Mouse (Mus musculus) left cerebral cortex, adult 8-10 months (tissue): ENCODE data around the gene Abcb8. TPM values are rescaled to one million over a fixed set of nuclear protein-coding genes. Genes with fewer than 3 reads are reported as not detected.

Source experiments
- DNase-seq, 2 experiments: peaks; one replicate each; pipeline ENCODE4 v3.0.0; 2022; ENCODE audit warnings: low spot score in 2 of 2
- total RNA-seq, 4 experiments: library from RNA; stranded (reverse); gene quantifications; 2 replicates each; pipeline ENCODE4 v1.2.4; 2022

Gene Abcb8
- 10 to 100 TPM; 54.5 to 65.4 (median 58.7) TPM for total RNA-seq

DNA sequence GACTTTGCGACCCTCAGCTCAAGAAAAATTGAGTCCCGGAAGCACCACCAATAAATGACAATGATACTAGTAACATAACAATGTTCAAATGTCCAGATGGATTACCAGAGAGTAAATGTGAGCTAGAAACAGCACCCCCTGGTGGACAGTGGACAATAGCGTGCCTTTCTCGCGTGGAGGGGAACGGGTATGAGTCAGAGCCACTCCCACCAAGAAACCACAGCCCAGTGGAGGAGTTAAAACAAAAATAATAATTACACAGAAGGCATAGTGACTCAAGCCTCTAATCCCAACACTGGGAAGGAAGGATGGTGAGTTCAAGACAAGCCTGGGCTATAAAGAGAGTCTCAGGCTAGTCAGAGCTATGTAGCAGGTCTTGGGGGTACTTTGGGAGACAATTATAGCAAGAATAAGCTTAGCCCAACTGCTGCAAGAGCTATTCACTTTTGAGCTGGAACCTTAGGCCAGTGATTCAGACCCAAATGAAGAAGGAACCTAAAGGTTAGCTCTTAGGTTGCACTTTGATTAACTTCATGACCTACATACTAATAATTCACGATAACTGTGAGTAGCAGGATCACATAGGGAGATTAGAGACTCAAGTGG, at the start of gene Abcb8:
Gene Abcb8, plus strand, starts transcription at position 272 of the 606 bp plus-strand sequence.
- DNase-seq = peak; percentile 51 to 83

- no peak for DNase-seq
Observed at GRCm38 (mm10) chr5:24343977-24344436, 49.5 kb upstream of the Abcb8 start.

DNA sequence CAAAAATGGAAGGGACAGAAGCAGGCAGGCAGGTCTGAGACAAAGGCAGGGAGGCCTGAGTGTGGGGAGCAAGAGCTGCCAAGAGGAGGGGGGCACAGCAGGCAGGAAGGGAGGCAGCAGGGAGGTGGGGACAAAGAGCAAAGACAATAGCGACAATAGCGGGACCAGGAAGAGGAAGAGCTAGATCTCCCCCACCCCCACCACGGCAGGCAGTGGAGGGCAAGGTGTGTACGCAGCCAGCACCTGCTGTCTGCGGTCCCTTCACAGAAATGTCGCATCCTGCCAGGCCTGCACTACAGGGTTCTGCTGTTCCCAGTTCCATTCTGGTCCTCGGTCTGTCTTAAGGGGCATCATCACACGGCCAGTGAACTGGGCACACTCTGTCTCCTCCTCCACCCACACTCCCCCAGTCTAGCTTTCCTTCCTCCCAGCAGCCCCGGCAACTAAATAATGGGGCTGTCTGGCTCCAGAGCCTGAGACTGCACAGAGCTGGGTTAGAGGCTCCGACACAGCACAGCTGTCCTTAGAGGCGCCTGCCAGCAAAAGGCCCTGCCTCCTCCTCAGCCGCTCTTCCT, 48.9 kb upstream of the Abcb8 start:
- no peak for DNase-seq

DNA sequence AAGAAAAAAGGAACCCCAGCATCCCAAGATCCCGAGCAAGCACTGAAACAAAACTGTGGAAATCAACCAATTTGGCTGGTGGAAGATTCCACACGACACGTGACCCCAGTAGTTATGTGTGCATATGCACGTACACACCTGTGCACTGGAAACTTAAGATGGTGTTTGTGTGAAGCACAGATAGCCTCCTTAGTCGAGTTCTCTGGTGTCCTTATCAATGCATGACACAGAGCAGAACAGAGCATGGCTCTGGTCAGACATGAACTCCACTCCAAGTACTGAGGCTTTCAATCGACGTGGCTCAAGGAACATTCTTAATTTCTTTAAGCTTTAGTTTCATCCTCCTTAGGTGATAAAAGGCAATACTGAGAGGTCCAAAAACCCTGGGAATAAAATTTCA, 47.1 kb upstream of the Abcb8 start:
- no peak for DNase-seq

DNA sequence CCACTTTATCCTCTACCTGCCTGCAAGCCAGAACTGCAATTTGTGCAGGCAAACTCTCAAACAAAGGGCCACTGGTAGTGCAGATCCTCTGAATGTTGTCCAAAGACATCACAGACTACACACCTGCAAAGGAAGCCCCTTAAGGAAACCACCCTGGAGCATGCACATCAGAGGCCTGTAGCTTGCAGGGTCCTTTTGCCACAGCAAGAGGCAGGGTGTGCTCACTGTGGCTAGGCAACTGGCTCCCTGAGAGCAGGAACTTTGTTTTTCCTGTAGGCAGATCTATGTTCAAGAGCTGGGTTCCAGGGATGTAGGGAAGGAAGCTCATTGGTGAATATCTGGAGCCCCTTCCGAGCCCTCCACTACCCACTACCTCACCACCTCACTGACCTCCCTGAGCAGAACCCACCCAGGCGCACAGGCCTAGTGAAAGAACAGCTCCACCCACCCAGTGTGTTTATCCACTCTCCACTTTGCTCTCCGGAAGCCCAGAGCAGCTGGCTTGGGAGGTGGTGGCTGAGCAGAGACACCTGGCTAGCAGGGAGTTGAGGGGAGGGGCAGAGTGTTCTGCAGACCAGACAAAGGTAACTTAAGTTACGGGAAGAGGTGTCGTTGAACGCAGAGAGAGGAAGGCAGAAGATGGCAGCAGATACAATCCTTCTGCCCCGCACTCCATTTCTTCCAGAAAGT, 46.1 kb upstream of the Abcb8 start:
- no peak for DNase-seq

DNA sequence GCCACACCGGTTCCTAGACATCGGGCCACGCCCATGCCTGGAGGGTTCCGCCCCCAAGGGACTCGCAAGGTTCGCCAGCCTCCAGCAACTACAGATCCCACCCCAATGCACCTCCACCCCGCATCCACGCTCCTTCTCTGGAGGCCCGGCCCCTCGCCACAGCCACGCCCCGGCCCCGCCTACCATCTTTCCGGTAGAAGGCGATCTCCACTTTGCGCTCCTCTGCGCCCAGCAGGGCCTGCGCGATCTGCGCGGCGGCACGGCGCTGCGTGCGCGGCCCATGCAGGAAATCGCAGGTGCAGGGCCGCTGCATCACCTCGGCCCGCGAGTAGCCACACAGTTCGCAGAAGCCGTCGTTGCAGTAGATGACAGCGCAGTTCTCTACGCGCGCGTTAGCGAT, 45.3 kb upstream of the Abcb8 start:
- peak; percentile 53 to 55 for DNase-seq

DNA sequence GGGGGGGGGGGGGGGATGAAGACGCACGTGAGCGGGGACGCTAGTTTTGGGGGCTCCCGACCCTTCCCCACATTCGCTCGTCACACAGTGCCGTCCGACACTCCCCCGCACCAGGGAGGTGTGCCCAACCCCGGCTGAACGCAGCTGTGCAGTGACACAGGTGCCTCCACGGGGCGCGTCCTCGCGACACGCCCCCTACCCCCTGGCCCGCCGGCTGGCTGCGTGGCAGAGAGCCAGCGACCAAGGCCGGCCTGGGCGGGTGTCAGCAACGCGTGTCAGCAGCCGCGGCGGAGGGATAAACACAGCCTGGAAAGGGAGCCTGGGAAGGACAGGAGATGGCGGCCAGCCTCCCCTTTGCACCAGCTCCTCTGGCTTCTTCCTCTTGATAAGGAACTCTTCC, 44.9 kb upstream of the Abcb8 start:
- no peak for DNase-seq

- no peak for DNase-seq
Observed at GRCm38 (mm10) chr5:24350073-24350472, 43.4 kb upstream of the Abcb8 start.

DNA sequence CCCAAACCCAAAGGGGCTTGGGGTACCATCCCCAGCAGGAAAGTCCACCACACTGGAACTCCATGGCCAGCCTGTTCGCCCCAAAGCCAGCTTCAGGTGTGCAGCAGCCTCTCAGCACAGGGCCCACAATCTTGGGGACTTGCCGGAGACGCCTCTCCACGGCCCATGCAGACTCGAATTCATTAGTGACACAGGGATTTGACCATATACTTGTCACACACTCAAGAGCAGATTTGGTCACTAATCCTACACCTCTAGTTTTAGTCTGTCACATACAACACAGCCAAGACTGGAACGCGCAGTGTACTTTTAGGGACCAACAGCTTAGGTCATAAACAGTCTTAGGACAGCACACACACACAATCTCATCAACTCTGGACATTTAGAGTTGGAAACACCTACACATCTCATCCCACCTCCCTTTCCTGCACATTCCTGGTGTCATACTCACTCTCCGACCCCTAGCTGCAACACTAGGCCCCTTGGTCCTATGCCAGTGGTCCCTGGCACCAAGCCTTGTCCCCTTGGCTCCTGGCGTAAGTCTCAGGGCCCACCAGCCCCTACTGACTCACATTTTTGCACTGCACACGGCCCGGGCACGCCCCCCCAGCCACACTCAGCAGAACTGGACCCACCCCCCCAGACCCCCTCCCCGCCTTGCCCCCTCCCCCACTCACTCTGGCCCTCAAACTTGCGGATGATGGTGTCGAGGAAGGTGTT, 42.8 kb upstream of the Abcb8 start:
- no peak for DNase-seq

DNA sequence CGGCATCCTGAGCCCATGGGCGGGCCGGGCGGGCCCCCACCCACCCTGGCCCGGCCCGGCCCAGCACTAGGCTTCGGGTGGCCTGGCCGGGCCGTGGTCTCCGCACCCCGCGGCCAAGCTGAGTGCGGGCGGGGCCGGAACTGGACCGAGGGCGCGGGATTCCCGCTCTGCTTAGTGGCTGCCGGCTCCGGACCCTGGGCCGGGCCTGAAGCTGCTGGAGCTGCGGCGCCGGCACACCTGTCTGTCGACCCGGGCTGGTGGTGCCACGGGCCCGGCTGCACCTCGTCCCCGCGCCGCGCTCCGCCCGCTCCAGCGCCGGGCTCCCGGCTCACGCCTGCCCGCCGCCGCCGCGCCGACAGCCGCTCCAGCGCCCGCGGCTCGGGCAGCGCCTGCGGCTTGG, 42.2 kb upstream of the Abcb8 start, which contains the start of gene Kcnh2:
Gene Kcnh2, minus strand, starts transcription at position 327 of the 400 bp plus-strand sequence.
- no peak for DNase-seq

GRCm38 (mm10) chr5:24351701-24352171, 41.7 kb upstream of the Abcb8 start:
- peak; percentile 74 to 81 for DNase-seq

DNA sequence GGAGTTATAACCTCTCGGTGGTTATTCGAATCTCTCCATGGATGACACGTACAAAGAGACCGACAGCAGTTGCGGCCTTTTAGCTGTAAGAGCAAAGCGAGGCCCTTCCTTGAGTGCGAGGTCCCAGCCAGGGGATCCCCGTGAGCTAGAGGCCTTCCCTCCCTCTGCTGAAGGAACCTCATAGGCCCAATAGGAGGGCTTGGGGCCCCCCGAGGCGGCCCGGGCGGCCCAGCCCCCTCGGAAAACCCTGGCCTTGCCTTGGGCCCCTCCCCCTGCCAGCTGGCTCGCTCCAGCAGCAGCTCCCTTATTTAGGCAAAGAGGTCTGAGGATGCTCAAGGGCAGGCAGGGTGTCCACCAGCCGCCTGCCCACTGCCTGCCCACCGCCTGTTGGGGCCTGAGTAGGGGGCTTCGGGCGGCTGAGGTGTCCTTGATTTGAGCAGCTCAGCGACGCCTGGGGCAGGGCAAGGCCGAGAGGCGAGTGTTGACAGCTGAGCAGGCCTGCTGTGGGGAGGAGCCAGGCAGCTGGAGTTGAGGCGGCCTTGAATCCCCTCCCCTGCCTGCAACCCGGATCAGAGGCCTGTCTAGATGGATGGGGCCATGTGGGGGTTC, 41.1 kb upstream of the Abcb8 start:
- no peak for DNase-seq

- no peak for DNase-seq
Observed at GRCm38 (mm10) chr5:24353327-24353726, 40.1 kb upstream of the Abcb8 start.

DNA sequence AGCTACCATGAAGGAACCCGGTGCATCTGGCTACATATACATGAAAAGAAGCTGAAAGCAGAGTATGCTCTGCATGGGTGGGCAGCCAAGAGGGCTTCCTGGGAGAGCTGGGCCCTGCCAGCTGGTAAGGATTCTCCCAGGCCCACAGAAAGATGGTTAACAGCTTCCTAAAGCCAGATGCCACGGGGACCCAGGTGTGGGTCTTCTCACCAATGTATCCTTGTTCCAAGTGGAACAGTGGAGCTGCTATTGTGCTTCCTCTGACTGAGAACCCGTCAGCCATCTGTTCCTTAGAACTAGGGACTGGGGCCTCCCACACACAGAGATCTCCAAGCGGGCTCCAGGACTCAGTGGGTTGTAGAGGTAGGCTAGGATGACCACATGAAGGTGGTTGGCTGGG, 36.7 kb upstream of the Abcb8 start:
- DNase-seq = peak in 1 of 2 experiments; percentile 50

DNA sequence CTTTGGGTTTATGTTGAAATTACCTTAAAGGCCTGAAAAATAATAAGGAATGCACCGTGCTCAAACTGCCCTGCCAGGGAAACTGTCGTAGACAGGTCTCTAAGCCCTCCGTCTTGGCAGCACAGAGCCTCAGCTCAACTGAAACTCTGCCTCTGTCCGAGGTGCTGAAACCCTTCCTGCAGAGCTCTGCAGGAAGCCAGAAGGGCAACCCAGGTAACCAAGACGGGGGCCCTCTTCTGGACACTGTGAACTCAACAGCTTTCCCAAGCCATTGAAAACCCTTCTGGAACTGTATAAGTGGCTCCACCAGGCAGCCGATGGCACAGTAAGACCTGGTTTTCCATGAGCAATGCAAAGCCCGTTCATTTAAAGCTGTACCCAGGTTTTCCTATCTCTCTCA, 36.0 kb upstream of the Abcb8 start:
- no peak for DNase-seq

GRCm38 (mm10) chr5:24360792-24361454, 32.5 kb upstream of the Abcb8 start:
- DNase-seq = peak in 1 of 2 experiments; percentile 79

DNA sequence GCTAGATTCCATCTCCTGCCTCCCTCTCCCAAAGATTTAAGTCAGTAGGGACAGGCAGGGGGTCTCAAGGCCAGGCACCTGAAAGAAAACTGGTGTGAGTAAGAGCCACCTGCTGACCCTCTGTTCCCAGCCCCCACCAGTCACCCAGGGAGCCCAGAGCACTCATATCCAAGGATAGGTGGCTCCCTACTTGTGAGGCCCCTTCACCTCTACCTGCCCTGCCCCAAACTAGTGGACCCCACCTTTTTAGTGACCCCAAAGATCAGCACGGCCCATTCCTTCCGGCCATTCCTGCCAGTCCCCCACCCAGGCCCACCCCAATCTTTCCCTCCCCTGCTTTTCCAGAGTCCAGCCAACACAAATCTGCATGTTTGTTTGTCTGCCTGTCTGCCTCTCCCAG, 30.0 kb upstream of the Abcb8 start:
- no peak for DNase-seq

DNA sequence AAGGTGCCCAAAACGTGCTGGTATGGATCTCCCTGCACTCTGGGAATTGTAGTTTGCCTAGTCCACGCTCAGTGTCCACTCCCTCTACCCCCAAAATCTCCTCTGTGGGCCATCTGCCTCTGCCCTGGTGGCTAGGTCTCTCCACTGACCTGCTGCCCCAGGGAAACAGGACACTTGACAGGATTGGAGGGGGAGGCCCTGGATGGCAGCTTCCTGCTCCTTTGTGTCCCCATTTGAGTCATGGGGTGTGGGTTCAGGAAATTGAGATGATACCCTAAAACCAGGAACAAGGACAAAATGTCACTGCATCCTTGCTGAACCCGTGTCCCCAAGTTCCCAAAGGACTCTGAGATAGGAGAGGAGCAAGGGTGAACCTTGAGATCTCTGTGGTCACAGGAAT, 29.4 kb upstream of the Abcb8 start:
- no peak for DNase-seq

- no peak for DNase-seq
Observed at GRCm38 (mm10) chr5:24364508-24364907, 29.0 kb upstream of the Abcb8 start, which contains the start of gene Nos3. Gene Nos3 (plus strand): TSS chr5:24364810.

DNA sequence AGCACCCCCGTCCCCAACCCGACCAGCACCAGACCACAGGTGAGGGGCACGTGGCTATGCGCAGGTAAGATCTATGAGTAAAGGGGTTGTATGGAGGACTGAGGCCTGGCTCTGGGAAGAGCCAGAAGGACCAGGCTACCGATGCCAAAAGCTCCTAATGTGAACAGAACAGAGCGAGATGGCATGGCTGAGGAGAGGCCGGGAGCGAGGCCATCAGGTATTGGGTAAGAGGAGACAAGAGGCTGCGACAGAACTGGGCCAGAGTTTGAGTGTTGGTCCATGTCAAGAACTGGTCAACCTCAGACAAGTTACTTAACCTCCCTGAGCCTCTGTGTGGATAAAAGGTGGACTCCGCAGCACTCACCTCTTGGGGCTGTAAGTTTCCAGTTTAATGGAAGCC, 28.5 kb upstream of the Abcb8 start:
- no peak for DNase-seq

GRCm38 (mm10) chr5:24365528-24365927, 27.9 kb upstream of the Abcb8 start:
- DNase-seq = no peak
